Mouse (Mus musculus) kidney, postnatal 0 days (tissue): Measurements from ENCODE around the gene Stk31. TPM values are rescaled to one million over a fixed set of nuclear protein-coding genes. Genes with fewer than 3 reads are reported as not detected.

Source experiments
- ATAC-seq: fragments of 200-750 bp; cut with Nextera tagmentation; replicated peaks from 2 replicates; pipeline ENCODE4 v1.8.0; 2017; ENCODE audit warnings: low read depth, moderate number of reproducible peaks, moderate TSS enrichment, moderate library complexity; ENCODE audit not compliant: low FRiP score
- DNase-seq: peaks from one replicate; pipeline ENCODE4 v3.0.0-alpha.2; 2016; ENCODE audit warnings: low spot score
- H3K27ac ChIP-seq: fragments of 300-500 bp; sonication (generic); 2 replicates; pipeline ENCODE4 v1.5.1; 2014; ENCODE audit warnings: mild to moderate bottlenecking
- H3K27me3 ChIP-seq: fragments of 300-500 bp; sonication (generic); 2 replicates; pipeline ENCODE4 v1.6.1; 2014; ENCODE audit warnings: low read length, mixed read lengths; ENCODE audit not compliant: insufficient read depth
- H3K36me3 ChIP-seq: fragments of 300-500 bp; sonication (generic); 2 replicates; pipeline ENCODE4 v1.6.1; 2014; ENCODE audit warnings: low read length, mixed read lengths; ENCODE audit not compliant: insufficient read depth
- H3K4me1 ChIP-seq: fragments of 300-500 bp; sonication (generic); replicated peaks from 2 replicates; pipeline ENCODE4 v1.6.1; 2014; ENCODE audit warnings: antibody characterized with exemption, low read length, mixed read lengths; ENCODE audit not compliant: insufficient read depth
- H3K4me2 ChIP-seq: fragments of 300-500 bp; sonication (generic); 2 replicates; pipeline ENCODE4 v1.6.1; 2014; ENCODE audit warnings: mild to moderate bottlenecking, low read length, moderate library complexity, mixed read lengths
- H3K4me3 ChIP-seq: fragments of 300-500 bp; sonication (generic); replicated peaks from 2 replicates; pipeline ENCODE4 v1.5.1; 2014; ENCODE audit warnings: low read depth, low read length
- H3K9ac ChIP-seq: fragments of 300-500 bp; sonication (generic); 2 replicates; pipeline ENCODE4 v1.6.1; 2014; ENCODE audit warnings: low read depth, low read length
- H3K9me3 ChIP-seq: fragments of 300-500 bp; sonication (generic); replicated peaks from 2 replicates; pipeline ENCODE4 v1.6.1; 2016; ENCODE audit warnings: low read length, inconsistent platforms, mixed read lengths
- CTCF ChIP-seq: IDR thresholded peaks from 2 replicates; pipeline ENCODE4 v1.5.1; 2016; ENCODE audit warnings: antibody characterized with exemption, low read depth, mild to moderate bottlenecking, moderate library complexity
- WGBS: fragments of 180-500 bp; shearing (Covaris S2); extraction: QIAGEN DNeasy Blood & Tissue Kit; methylation state at CpG from one replicate; pipeline ENCODE4 v1.1.7; 2014; 5-methylcytosine and 5-hydroxymethylcytosine counted together
- polyA plus RNA-seq: library from polyadenylated mRNA; unstranded; fragments of >200 nt; fragmentation: Nextera tagmentation; extraction: Ambion mirVana; gene quantifications from 2 replicates; pipeline ENCODE4 v1.2.1, GENCODE M21; 2015

Gene Stk31
- polyA plus RNA-seq, 1 experiment from 2014 or later = not detected

GRCm38 (mm10) chr6:49519053-49519452, 123.6 kb downstream of the Stk31 start:
- Histone ChIP-seq H3K27ac (no peak overlapping the region), H3K4me3 (no peak overlapping the region), H3K36me3 (no peaks in the 10 kb centered on the region), H3K9me3 (no peaks in the 10 kb centered on the region), H3K27me3 (no peaks in the 10 kb centered on the region), H3K4me2 (no peak overlapping the region), H3K9ac (no peak overlapping the region), H3K4me1 (no peaks in the 10 kb centered on the region)
- peak; percentile 89 for TF ChIP-seq CTCF
- DNase-seq (peak; percentile 85), ATAC-seq (no peak)
- 3% methylated on average over 6 of the region's 6 CpGs for WGBS

Other genes starting within 250 kb of the Stk31 start
- gene Igf2bp3, start 180.6 kb upstream of the Stk31 start, polyA plus RNA-seq = 20.5 and 20.6 TPM in 2 replicates
- gene Tra2a, start 131.6 kb upstream of the Stk31 start, polyA plus RNA-seq = 60.9 and 69.0 TPM in 2 replicates
- gene Ccdc126, start 76.3 kb upstream of the Stk31 start, polyA plus RNA-seq = 15.8 and 16.4 TPM in 2 replicates
- gene Fam221a, start 27.9 kb upstream of the Stk31 start, polyA plus RNA-seq = 5.1 and 7.5 TPM in 2 replicates